Mouse (Mus musculus): Measurements from ENCODE around the gene Samt3.

Gene Samt3

DNA sequence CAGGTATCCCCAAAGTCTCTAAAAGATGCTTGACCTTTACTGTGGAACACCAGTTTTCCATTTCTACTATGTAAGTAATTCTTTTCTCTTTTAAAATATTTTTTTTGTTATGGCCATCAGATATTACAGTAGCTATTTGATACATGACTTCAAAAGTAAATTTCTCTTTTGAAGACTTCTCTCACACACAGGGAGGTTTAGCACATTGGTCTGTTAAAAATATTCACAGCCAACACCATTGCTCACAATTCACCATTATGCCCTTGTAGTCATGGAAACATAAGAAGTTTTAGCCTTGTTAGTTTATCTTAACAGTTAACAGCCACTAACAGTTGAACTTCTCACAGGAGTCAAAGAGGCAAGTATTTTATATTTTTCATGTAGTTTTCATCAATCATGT, at the start of gene Samt3:
Samt3 (plus strand) TSS at position 301 of the 400 bp plus-strand sequence.
- no peak for DNase-seq

DNA sequence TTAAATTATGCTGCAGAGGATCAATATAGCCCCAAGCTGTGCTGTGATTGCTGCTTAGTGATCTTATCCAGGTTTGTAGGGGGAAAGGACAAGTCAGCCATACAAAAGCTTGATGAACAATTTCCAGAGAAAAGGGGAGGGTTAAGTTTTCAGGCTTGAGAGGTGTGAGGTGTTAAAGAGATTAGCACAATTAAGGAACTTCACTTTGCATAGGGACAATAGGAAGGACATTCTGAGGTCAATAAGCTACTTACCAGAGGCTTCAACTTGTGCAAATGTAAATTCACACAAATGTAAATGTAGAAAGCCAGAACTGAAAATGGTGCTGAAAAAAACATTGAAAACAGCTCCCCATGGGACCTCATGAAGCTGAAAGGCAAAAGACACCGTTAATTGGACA, 27.4 kb upstream of the Samt3 start:
- no peak for DNase-seq

GRCm38 (mm10) chrX:86088672-86089071, 44.7 kb downstream of the Samt3 start:
- DNase-seq, result no peak
